25 mouse cellular contexts compared by ENCODE assay signal in genomic region chr17:25322930-25323329, GRCm38 (mm10). TPM values are rescaled to one million over a fixed set of nuclear protein-coding genes. Genes with fewer than 3 reads are reported as not detected.
"Had no signal": no experiment of that assay in that cellular context is flagged by ENCODE, and none has a peak within 500 bp of the region (broad histone marks: within the 10 kb centered on the region; RNA-seq: fewer than 3 reads in every experiment).

No protein-coding gene starts in this region.

- H3K36me3 ChIP-seq: intestine, embryonic 15.5 days; kidney, embryonic 15.5 days; limb, embryonic 12.5 days; limb, embryonic 15.5 days had no signal

- H3K9me3 ChIP-seq: intestine, embryonic 15.5 days; kidney, embryonic 15.5 days; limb, embryonic 12.5 days; limb, embryonic 15.5 days had no signal

- ATAC-seq: intestine, embryonic 15.5 days had no signal

- DNase-seq: kidney, adult 11 months; kidney, adult 8-10 months; kidney, postnatal 10 days; kidney, postnatal 36 days; layer of hippocampus, postnatal 36 days; lung, adult 2 months; lung, postnatal 14 days; lung, postnatal 4 days; midbrain, embryonic 14.5 days; right cerebral cortex, postnatal 14 days; right cerebral cortex, postnatal 4 days; thymus, adult 18-20 months; thymus, postnatal 36 days had no signal

- H3K4me2 ChIP-seq: intestine, embryonic 15.5 days; kidney, embryonic 15.5 days; limb, embryonic 12.5 days; limb, embryonic 15.5 days; midbrain, embryonic 11.5 days had no signal

- H3K4me3 ChIP-seq: intestine, embryonic 15.5 days; kidney, embryonic 15.5 days; left cerebral cortex, adult 2 months; limb, embryonic 12.5 days; limb, embryonic 15.5 days had no signal

- H3K27me3 ChIP-seq: intestine, embryonic 15.5 days had no signal

- H3K27ac ChIP-seq: intestine, embryonic 15.5 days; kidney, embryonic 15.5 days; left cerebral cortex, adult 2 months; limb, embryonic 12.5 days; limb, embryonic 15.5 days had no signal

- H3K4me1 ChIP-seq: intestine, embryonic 15.5 days; kidney, embryonic 15.5 days; limb, embryonic 12.5 days; limb, embryonic 15.5 days had no signal

- H3K9ac ChIP-seq: intestine, embryonic 15.5 days; kidney, embryonic 15.5 days; limb, embryonic 12.5 days; limb, embryonic 15.5 days had no signal

RNA-seq across cellular contexts. Expression of gene Prss29, which starts 4.5 kb away (rescaled TPM):
- polyA plus RNA-seq: intestine, embryonic 15.5 days; kidney, embryonic 15.5 days; limb, embryonic 12.5 days; limb, embryonic 15.5 days; lung, adult 2 months; lung, embryonic 16.5 days; midbrain, embryonic 11.5 days; midbrain, embryonic 14.5 days; midbrain, postnatal 0 days; neural tube, embryonic 11.5 days; neural tube, embryonic 14.5 days; stomach, embryonic 16.5 days; urinary bladder, adult 2 months had no signal

RNA-seq across cellular contexts. Expression of gene Prss28, which starts 14.5 kb away (rescaled TPM):
- polyA plus RNA-seq: intestine, embryonic 15.5 days; kidney, embryonic 15.5 days; limb, embryonic 12.5 days; limb, embryonic 15.5 days; lung, adult 2 months; lung, embryonic 16.5 days; midbrain, embryonic 11.5 days; midbrain, embryonic 14.5 days; midbrain, postnatal 0 days; neural tube, embryonic 11.5 days; neural tube, embryonic 14.5 days; stomach, embryonic 16.5 days; urinary bladder, adult 2 months had no signal

RNA-seq across cellular contexts. Expression of gene Tpsab1, which starts 22.4 kb away (rescaled TPM):
- polyA plus RNA-seq: intestine, embryonic 15.5 days; limb, embryonic 12.5 days; midbrain, embryonic 11.5 days; midbrain, embryonic 14.5 days; midbrain, postnatal 0 days; neural tube, embryonic 11.5 days; neural tube, embryonic 14.5 days had no signal

RNA-seq across cellular contexts. Expression of gene Prss34, which starts 24.7 kb away (rescaled TPM):
- polyA plus RNA-seq: limb, embryonic 12.5 days; midbrain, embryonic 11.5 days; midbrain, embryonic 14.5 days; midbrain, postnatal 0 days; neural tube, embryonic 14.5 days had no signal

RNA-seq across cellular contexts. Expression of gene Tpsb2, which starts 43.2 kb away (rescaled TPM):
- polyA plus RNA-seq: limb, embryonic 12.5 days; midbrain, embryonic 11.5 days; neural tube, embryonic 11.5 days; neural tube, embryonic 14.5 days had no signal
